Mouse (Mus musculus) stomach, embryonic 16.5 days (tissue): ENCODE measurements around the gene Vkorc1l1. TPM values are rescaled to one million over a fixed set of nuclear protein-coding genes. Genes with fewer than 3 reads are reported as not detected.

ENCODE experiments used
- ATAC-seq: fragments of 200-750 bp; cut with Nextera tagmentation; 2 replicates; pipeline ENCODE4 v1.8.0; 2017; ENCODE audit warnings: moderate number of reproducible peaks, moderate TSS enrichment; ENCODE audit not compliant: insufficient read depth, low FRiP score
- H3K27ac ChIP-seq: fragments of 300-500 bp; sonication (generic); 2 replicates; pipeline ENCODE4 v1.5.1; 2014; ENCODE audit warnings: low read length
- H3K27me3 ChIP-seq: fragments of 300-500 bp; sonication (generic); 2 replicates; pipeline ENCODE4 v1.6.1; 2014; ENCODE audit warnings: low read length, control low read depth, mixed read lengths; ENCODE audit not compliant: control insufficient read depth, insufficient read depth
- H3K36me3 ChIP-seq: fragments of 300-500 bp; sonication (generic); 2 replicates; pipeline ENCODE4 v1.6.1; 2014; ENCODE audit warnings: low read length; ENCODE audit not compliant: control insufficient read depth, insufficient read depth
- H3K4me1 ChIP-seq: fragments of 300-500 bp; sonication (generic); 2 replicates; pipeline ENCODE4 v1.6.1; 2014; ENCODE audit warnings: low read length, control low read depth, mixed read lengths; ENCODE audit not compliant: control insufficient read depth, insufficient read depth
- H3K4me2 ChIP-seq: fragments of 300-500 bp; sonication (generic); 2 replicates; pipeline ENCODE4 v1.6.1; 2014; ENCODE audit warnings: low read depth, low read length, mixed read lengths
- H3K4me3 ChIP-seq: fragments of 300-500 bp; sonication (generic); replicated peaks from 2 replicates; pipeline ENCODE4 v1.5.1; 2014; ENCODE audit warnings: mild to moderate bottlenecking, low read length
- H3K9ac ChIP-seq: fragments of 300-500 bp; sonication (generic); 2 replicates; pipeline ENCODE4 v1.6.1; 2014; ENCODE audit warnings: low read length
- H3K9me3 ChIP-seq: fragments of 300-500 bp; sonication (generic); replicated peaks from 2 replicates; pipeline ENCODE4 v1.6.1; 2016; ENCODE audit warnings: low read length, control low read depth; ENCODE audit not compliant: control insufficient read depth
- WGBS: fragments of 180-500 bp; shearing (Covaris S2); extraction: QIAGEN DNeasy Blood & Tissue Kit; methylation state at CpG from one replicate; pipeline ENCODE4 v1.1.7; 2014; 5-methylcytosine and 5-hydroxymethylcytosine counted together
- polyA plus RNA-seq: library from polyadenylated mRNA; unstranded; fragments of >200 nt; fragmentation: Nextera tagmentation; extraction: Ambion mirVana; gene quantifications from 2 replicates; pipeline ENCODE4 v1.2.1, GENCODE M21; 2015

The Vkorc1l1 gene
- polyA plus RNA-seq, 1 experiment from 2014 or later = 19.2 TPM

DNA sequence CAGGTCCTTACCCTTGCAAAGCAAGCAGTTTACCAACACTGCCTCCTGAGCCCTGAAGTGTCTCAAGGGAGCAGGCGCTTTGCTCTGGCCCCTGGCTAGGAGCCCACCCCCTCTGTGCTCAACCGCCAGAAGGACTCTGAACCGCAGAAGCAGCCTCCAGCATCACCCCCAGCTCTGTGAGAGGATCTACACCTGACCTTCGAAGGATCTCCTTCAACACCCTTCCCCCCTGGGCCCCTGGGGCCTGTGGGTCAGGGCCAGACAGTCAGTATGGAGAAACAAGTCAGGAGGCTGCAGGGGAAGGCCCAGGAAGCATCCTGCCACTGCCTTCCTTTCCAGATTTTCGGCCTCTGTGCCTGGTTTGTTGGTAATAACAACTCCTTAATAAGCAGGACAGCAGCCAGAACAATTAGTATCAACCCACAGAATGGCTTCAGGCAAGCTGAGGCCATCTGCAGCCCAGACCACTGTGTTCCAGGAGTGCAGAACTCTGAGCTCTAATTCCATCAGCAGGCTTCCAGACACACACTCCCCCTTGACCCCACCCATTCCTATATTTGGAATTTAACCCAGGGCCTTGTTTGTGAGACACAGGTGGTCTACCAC lies 79.7 kb downstream of the Vkorc1l1 start:
- Histone ChIP-seq H3K4me2 (no peak overlapping the region), H3K36me3 (no peaks in the 10 kb centered on the region), H3K27me3 (no peaks in the 10 kb centered on the region), H3K9me3 (no peaks in the 10 kb centered on the region), H3K27ac (no peak overlapping the region), H3K4me1 (peaks cover 3% of the 10 kb centered on the region; the same call in 1 of the 2 replicates), H3K4me3 (no peak overlapping the region), H3K9ac (peak overlapping the region; percentile 23; the same call in 1 of the 2 replicates)
- WGBS = 61% methylated on average over 5 of the region's 5 CpGs
- ATAC-seq = no peak

DNA sequence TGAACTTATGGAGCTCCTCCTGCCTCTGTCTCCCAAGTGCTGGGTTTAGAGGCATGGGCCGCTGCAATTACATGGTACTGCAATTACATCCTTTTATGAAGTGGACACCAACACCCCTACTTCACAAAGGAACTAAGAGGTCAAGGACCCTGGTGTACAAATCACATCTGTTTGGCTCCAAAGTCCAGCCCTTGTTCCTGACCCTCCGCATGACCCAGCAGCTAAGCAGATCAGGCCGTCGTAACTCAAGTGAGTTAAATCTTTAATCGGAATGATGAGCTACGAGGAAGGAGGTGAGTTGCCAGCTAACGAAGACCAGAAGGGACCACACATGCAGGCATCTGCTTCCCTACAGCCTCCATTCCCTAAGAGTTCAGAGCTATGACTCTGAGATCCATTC lies 80.6 kb downstream of the Vkorc1l1 start:
- no peaks in the 10 kb centered on the region for H3K27me3 ChIP-seq
- 71% methylated on average over 7 of the region's 7 CpGs for WGBS
- H3K4me3 ChIP-seq = no peak overlapping the region
- no peak overlapping the region for H3K4me2 ChIP-seq
- H3K9me3 ChIP-seq = no peaks in the 10 kb centered on the region
- no peak overlapping the region for H3K27ac ChIP-seq
- H3K4me1 ChIP-seq = peaks cover 3% of the 10 kb centered on the region; the same call in 1 of the 2 replicates
- no peak overlapping the region for H3K9ac ChIP-seq
- ATAC-seq = no peak
- no peaks in the 10 kb centered on the region for H3K36me3 ChIP-seq

DNA sequence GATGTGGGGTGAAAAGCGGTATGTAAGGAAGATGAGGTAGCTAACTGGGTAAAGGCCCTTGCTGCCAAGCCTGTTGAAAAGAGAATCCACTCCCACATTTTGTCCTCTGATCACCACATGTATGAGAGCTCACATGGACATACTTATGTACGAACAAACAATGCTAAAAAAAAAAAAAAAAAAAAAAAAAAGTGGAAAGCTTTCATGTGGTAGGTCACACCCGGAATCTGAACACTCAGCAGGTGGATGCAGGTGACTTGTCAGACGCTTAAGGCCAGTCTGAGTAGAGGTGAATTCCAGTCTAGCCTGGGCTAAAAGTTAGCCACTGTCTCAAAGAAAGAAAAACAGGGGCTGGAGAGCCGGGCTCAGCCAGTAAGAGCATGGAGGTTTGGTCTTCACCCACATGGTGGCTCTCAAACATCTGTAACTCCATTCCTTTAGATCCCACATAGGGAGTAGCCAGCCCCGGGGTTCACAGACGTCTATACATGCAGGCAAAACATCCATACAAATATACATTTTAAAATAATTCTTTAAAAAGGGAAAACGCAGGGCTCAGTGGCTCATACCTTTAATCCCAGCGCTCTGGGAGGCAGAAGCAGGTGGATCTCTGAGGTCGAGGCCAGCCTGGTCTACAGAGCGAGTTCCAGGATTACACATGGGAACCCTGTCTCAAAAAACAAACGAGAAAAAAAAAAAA lies 81.4 kb downstream of the Vkorc1l1 start:
- H3K4me2 ChIP-seq = peak overlapping the region; percentile 79
- H3K9ac ChIP-seq = peak overlapping the region; percentile 74
- peak overlapping the region; percentile 62 for H3K4me3 ChIP-seq
- no peak for ATAC-seq
- H3K9me3 ChIP-seq = no peaks in the 10 kb centered on the region
- H3K4me1 ChIP-seq = peaks cover 3% of the 10 kb centered on the region; the same call in 1 of the 2 replicates
- H3K27me3 ChIP-seq = no peaks in the 10 kb centered on the region
- H3K27ac ChIP-seq = no peak overlapping the region
- WGBS = 39% methylated on average over 12 of the region's 12 CpGs
- H3K36me3 ChIP-seq = no peaks in the 10 kb centered on the region

DNA sequence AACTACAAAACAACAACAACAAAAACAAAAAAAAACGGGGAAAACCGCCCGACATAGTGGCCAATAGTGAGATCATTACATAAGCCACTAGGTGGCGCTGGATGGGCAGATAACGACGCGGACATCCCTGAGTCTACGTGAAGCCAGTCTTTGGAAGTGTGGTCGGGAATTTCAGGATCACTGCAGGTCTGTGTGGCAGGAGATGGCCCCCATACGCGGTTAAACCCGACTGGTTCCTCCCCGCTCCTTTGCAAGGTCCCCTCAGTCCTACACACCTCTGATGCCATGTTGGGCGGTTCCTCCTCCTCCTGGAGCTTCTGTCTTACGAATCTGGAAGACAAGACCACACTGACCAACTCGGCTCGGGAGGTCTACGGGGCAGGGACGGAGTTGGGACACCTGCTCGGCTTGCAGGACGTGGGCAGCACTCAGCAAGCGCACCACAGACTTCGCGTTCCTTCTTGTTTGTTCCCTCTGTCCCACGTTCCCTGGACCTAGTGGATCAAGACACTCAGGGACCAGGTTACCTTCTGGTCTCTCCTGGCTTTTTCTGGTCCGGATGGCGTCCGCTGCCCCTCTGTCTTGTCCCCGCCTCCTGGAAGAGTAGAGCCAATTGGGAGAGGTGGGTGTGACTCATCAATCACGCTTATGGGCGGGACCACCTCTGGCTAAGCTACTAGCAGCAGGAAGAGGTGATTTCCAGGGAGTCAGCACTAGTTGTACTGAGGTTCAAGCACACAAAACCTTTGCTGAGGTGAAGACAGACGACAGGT lies 82.2 kb downstream of the Vkorc1l1 start:
- peak overlapping the region; percentile 80 for H3K27ac ChIP-seq
- WGBS = under 1% methylated on average over 32 of the region's 32 CpGs
- peaks cover 3% of the 10 kb centered on the region; the same call in 1 of the 2 replicates for H3K4me1 ChIP-seq
- peak overlapping the region; percentile 79 for H3K4me2 ChIP-seq
- no peaks in the 10 kb centered on the region for H3K27me3 ChIP-seq
- no peaks in the 10 kb centered on the region for H3K9me3 ChIP-seq
- H3K36me3 ChIP-seq = no peaks in the 10 kb centered on the region
- H3K4me3 ChIP-seq = peak overlapping the region; percentile 62
- ATAC-seq = peak; percentile 95
- peak overlapping the region; percentile 74 for H3K9ac ChIP-seq

DNA sequence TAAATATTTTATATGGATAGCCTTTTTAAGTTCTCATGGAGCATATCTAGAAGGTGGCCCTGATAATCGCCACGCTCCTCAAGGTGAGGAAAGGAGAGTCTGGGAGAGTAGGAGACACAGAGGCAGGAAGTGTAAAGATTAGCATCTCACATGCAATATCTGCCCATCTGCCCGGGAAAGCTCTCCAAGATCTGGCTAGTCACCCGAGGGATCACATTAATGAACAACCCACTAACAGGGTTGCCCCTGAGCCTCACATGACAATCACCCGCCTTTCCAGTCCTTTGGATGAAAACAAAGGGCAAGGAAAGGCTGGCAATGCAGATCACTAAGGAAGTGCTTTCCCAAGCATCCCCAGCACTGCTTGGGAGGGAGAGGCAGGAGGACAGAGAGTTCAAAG lies 85.4 kb downstream of the Vkorc1l1 start:
- no peak overlapping the region for H3K27ac ChIP-seq
- ATAC-seq = no peak
- H3K36me3 ChIP-seq = no peaks in the 10 kb centered on the region
- H3K9ac ChIP-seq = no peak overlapping the region
- 74% methylated on average over 5 of the region's 5 CpGs for WGBS
- no peak overlapping the region for H3K4me2 ChIP-seq
- no peaks in the 10 kb centered on the region for H3K9me3 ChIP-seq
- H3K4me3 ChIP-seq = no peak overlapping the region
- no peaks in the 10 kb centered on the region for H3K4me1 ChIP-seq
- no peaks in the 10 kb centered on the region for H3K27me3 ChIP-seq

DNA sequence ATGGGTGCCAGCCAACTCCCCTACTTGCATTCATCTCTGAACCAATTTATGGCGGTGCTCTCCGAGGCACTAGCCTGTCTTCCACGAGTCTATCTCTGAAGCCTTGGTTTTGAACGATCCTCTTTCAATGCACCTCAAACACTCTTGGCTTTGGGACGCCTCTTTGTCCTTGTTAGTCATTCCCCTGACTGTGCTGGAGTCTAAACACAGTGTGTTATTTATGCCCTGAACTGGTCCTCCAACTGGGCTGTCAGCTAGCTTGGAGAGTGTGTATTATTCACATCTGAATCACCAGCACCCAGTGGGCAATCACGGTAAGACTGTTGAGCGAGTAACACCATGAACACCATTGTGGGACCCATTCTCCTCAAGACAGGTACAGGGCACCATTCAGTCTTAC lies 85.9 kb downstream of the Vkorc1l1 start:
- H3K9me3 ChIP-seq = no peaks in the 10 kb centered on the region
- H3K4me3 ChIP-seq = no peak overlapping the region
- no peak for ATAC-seq
- no peaks in the 10 kb centered on the region for H3K27me3 ChIP-seq
- no peaks in the 10 kb centered on the region for H3K36me3 ChIP-seq
- no peak overlapping the region for H3K9ac ChIP-seq
- 83% methylated on average over 7 of the region's 7 CpGs for WGBS
- no peak overlapping the region for H3K4me2 ChIP-seq
- no peak overlapping the region for H3K27ac ChIP-seq
- no peaks in the 10 kb centered on the region for H3K4me1 ChIP-seq

DNA sequence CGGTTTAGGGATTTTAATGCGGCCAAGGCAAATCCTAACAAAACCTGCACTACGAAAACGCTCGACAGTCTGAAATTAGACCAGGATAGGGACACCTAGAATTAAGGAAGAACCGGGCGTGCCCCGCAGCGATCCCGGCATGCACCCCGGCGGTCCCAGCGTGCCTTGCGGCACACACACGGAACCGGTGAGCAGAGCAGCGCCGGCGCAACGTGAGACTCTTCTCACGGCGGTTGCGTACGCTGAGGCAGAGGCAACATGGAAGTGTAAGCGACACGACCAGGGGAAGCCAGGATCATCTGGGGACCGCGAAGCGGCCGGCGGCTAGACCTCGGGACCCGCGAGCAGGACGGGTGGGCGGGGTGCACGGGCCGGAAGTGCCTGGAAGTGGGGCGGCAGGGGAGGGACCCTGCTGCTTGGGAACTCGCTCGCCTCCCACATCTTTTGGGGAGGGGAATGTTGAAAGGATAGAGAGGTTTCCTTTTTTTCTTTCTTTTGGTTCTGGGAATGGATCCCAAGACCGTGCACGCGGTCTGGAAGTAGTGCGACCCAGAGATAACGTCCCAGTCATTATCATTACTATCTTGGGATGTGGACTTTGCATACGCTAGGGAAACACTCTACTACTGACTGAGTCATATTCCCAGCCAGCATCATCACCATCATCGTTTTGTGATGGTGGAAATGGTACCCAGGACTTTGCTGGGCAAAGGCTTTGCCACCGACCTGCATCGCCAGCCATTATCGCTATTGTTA lies 87.5 kb downstream of the Vkorc1l1 start, which contains the start of the genes Asl and Crcp:
Gene Asl (minus strand): TSS at position 106 of the 756 bp plus-strand sequence.
Gene Crcp (plus strand): TSS at position 149 of the 756 bp plus-strand sequence.
- peak; percentile 80 for ATAC-seq

DNA sequence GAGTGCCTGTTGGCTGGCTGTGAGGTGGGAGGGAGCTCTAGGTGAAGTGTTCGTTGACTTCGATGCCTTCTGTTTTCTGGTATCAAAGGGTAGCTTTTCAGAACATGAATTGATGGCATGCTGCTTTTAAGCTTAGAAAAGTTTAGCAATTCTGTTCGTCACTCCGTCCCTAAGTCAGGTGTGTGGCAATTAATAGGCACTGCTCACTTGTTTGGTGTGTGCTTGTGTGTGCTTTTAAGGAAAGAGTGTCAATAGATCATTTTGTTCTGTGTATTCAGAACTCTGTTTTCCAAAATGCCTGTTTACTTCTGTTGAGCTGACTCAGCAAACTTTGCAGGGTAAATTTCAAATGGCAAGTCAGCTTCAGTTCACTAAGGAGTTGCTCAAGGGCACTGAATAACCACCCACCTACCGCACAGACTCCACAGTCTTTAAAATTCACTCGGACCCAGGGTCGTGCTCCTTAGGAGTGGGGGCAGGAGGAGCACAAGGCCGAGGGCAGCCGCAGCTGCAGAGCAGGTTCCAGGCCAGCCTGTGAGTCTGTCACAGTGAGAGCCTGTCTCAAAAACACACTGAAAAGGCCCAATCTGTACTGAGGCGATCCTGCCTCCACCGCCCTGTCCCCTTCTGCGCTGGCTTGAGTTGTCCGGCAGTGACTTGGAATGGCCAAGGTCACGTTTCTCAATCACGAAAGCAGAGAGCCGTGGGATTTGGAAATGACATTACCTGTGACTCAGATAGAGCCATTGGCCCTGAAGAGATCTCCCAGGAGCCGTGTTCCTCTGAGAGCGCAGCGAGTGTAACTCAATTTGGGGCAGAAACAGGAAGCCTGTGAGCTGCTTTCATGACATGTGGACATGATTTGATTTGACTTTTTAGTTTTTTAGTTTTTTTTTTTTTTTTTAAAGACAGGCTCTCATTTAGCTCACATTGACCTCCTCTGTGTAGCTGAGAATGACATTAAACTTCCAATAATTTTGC lies 89.9 kb downstream of the Vkorc1l1 start:
- H3K27me3 ChIP-seq = no peaks in the 10 kb centered on the region
- H3K4me2 ChIP-seq = no peak overlapping the region
- 89% methylated on average over 19 of the region's 19 CpGs for WGBS
- H3K36me3 ChIP-seq = no peaks in the 10 kb centered on the region
- no peak overlapping the region for H3K27ac ChIP-seq
- no peak for ATAC-seq
- no peaks in the 10 kb centered on the region for H3K4me1 ChIP-seq
- no peak overlapping the region for H3K4me3 ChIP-seq
- H3K9me3 ChIP-seq = no peaks in the 10 kb centered on the region
- H3K9ac ChIP-seq = no peak overlapping the region

More for the DNA sequence above, 87.5 kb downstream of the Vkorc1l1 start, which contains the start of the genes Asl and Crcp:
- Histone ChIP-seq H3K27me3 (no peaks in the 10 kb centered on the region), H3K27ac (peak within 1 kb of the TSS; percentile 95), H3K4me1 (no peaks in the 10 kb centered on the region), H3K4me2 (peak within 1 kb of the TSS; percentile 91), H3K9ac (peak within 1 kb of the TSS; percentile 89), H3K9me3 (no peaks in the 10 kb centered on the region), H3K4me3 (peak within 1 kb of the TSS; percentile 88), H3K36me3 (no peaks in the 10 kb centered on the region)
- WGBS = 1% methylated on average over 51 of the region's 51 CpGs
